Mouse (Mus musculus): ENCODE data around the gene Vmn1r35. TPM values are rescaled to one million over a fixed set of nuclear protein-coding genes. Genes with fewer than 3 reads are reported as not detected.
"Not testable (repeated sequence)": the region's sequence is repeated elsewhere in the genome, so short reads cannot be mapped to it uniquely, and the experiment has no call there.

Vmn1r35 gene
- not detected in 2 replicates for polyA plus RNA-seq (2014; fragmentation: Nextera tagmentation; extraction: Ambion mirVana)

DNA sequence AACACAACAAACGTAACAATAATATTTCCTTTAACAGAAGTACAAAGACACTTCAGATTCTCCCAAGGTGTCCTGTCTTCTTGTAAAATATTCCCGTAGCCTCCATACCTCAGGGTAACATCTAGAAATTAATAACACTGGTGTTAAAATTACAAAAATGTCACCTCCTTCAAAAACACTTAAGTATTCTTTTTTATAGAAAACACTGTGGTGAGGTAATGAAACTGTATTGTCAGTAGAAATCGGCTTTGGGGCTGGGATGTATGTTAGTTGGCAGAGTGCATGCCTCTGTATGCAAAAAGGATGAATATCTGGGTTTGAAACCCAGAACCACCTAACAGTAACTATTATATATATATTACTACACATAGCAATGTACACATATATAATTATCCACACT is at the start of gene Vmn1r35:
Vmn1r35 (minus strand) TSS at position 101 of the 400 bp plus-strand sequence.
- no peak within 1 kb of the TSS for H3K4me3 ChIP-seq (ENCODE audit: low read depth, low read length)
- 68% methylated on average over 3 of the region's 3 CpGs for WGBS
- no peak within 1 kb of the TSS for H3K4me2 ChIP-seq (ENCODE audit: low read depth, low read length)
- H3K9me3 ChIP-seq (ENCODE audit: control insufficient read depth, low read length) = no peaks in the 10 kb centered on the region
- H3K27me3 ChIP-seq (replicated peaks; ENCODE audit: control insufficient read depth, insufficient read depth, low read length) = no peaks in the 10 kb centered on the region
- no peaks in the 10 kb centered on the region for H3K36me3 ChIP-seq (ENCODE audit: control insufficient read depth, insufficient read depth, low read length)
- H3K4me1 ChIP-seq (ENCODE audit: control insufficient read depth, insufficient read depth, low read length) = no peaks in the 10 kb centered on the region
- H3K9ac ChIP-seq (ENCODE audit: low read depth, low read length) = no peak within 1 kb of the TSS
- no peak for DNase-seq (ENCODE audit: low spot score)
- ATAC-seq (ENCODE audit: low read depth) = no peak
- H3K27ac ChIP-seq (replicated peaks; ENCODE audit: low read depth, low read length) = no peak within 1 kb of the TSS

DNA sequence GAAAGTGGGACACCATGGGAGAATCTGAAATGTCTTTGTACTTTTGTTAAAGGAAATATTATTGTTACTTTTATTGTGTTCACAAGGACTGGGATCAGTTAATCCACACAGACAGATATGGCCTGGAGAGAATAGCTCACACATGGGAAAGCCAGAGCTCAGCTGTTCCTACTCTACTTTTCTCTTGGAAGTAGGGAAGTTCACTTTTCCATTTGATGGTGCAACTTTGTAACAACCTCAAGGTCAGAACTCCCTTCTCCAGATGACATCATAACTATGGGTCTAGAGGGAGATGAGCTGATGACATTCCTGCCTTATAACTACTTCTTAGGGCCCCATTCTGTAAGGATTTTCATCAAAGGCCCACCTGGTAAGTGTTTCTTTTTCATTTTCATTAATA is 43.4 kb upstream of the Vmn1r35 start, which contains the start of gene Vmn1r37:
Vmn1r37 (plus strand) TSS at position 301 of the 400 bp plus-strand sequence.
- H3K4me1 ChIP-seq (ENCODE audit: control insufficient read depth, insufficient read depth, low read length); H3K4me3 ChIP-seq (ENCODE audit: low read depth, low read length); H3K27ac ChIP-seq (replicated peaks; ENCODE audit: low read depth, low read length); H3K27me3 ChIP-seq (replicated peaks; ENCODE audit: control insufficient read depth, insufficient read depth, low read length); H3K9me3 ChIP-seq (ENCODE audit: control insufficient read depth, low read length); H3K36me3 ChIP-seq (ENCODE audit: control insufficient read depth, insufficient read depth, low read length); H3K9ac ChIP-seq (ENCODE audit: low read depth, low read length); ATAC-seq (ENCODE audit: low read depth); H3K4me2 ChIP-seq (ENCODE audit: low read depth, low read length); DNase-seq (ENCODE audit: low spot score): not testable (repeated sequence)

DNA sequence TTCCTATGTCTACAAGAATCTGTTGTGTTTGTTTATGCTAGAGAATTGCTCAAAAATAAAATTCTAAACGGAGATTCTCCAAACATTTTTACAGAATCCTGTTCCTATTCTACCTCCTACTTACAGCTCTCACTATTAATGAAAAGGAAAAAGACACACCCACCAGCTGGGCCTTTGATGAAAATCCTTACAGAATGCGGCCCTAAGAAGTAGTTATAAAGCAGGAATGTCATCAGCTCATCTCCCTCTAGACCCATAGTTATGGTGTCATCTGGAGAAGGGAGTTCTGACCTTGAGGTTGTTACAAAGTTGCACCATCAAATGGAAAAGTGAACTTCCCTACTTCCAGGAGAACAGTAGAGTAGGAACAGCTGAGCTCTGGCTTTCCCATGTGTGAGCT is 33.4 kb upstream of the Vmn1r35 start, which contains the start of gene Vmn1r36:
Vmn1r36 (minus strand) TSS at position 101 of the 400 bp plus-strand sequence.
- ATAC-seq (ENCODE audit: low read depth); DNase-seq (ENCODE audit: low spot score); H3K36me3 ChIP-seq (ENCODE audit: control insufficient read depth, insufficient read depth, low read length); H3K27ac ChIP-seq (replicated peaks; ENCODE audit: low read depth, low read length); H3K27me3 ChIP-seq (replicated peaks; ENCODE audit: control insufficient read depth, insufficient read depth, low read length); H3K9me3 ChIP-seq (ENCODE audit: control insufficient read depth, low read length); H3K4me2 ChIP-seq (ENCODE audit: low read depth, low read length); H3K4me3 ChIP-seq (ENCODE audit: low read depth, low read length); H3K4me1 ChIP-seq (ENCODE audit: control insufficient read depth, insufficient read depth, low read length); H3K9ac ChIP-seq (ENCODE audit: low read depth, low read length): not testable (repeated sequence)
- WGBS = 53% methylated on average over 2 of the region's 2 CpGs

DNA sequence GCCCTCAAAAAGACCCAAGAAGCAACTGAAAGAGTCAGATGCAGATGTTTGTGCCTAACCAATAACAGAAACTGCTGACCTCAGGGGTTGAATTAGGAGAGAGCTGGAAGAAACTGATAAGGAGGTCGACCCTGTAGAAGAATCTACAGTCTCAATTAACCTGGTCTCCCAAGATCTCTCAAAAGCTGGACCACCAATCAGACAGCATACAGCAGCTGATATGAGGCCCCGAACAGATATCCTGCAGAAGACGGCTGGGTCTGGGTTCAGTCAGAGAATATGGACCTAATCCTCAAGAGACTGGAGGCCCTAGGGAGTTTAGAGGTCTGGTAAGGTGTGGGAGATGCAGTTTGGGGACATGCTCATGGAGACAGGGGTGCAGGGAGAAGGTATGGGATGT is 28.1 kb upstream of the Vmn1r35 start:
- Histone ChIP-seq H3K27ac (replicated peaks; ENCODE audit: low read depth, low read length) (no peak overlapping the region), H3K4me2 (ENCODE audit: low read depth, low read length) (no peak overlapping the region), H3K9ac (ENCODE audit: low read depth, low read length) (no peak overlapping the region), H3K4me1 (ENCODE audit: control insufficient read depth, insufficient read depth, low read length) (no peaks in the 10 kb centered on the region), H3K36me3 (ENCODE audit: control insufficient read depth, insufficient read depth, low read length) (no peaks in the 10 kb centered on the region), H3K9me3 (ENCODE audit: control insufficient read depth, low read length) (no peaks in the 10 kb centered on the region), H3K4me3 (ENCODE audit: low read depth, low read length) (no peak overlapping the region), H3K27me3 (replicated peaks; ENCODE audit: control insufficient read depth, insufficient read depth, low read length) (no peaks in the 10 kb centered on the region)
- 94% methylated on average over 3 of the region's 3 CpGs for WGBS
- no peak for DNase-seq (ENCODE audit: low spot score)
- ATAC-seq (ENCODE audit: low read depth) = no peak

DNA sequence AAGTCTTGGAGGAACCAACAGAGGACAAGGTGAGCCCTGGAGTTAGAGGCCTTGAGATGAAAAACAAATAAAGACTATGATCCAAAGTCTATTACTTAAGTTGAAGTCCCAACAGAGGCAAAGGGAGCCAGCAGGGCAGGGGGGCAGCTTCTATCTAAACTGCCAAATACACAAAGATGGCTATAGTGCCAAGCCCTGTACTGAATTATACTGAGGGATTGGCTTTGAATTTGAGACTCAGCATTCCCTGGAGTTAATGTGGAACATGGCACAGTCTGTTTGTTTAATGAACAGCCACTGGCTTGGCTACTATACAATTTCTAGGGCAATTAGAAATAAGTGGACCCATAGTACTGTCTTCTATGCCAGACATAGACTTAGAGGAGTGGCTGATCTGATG is 23.2 kb upstream of the Vmn1r35 start:
- H3K9ac ChIP-seq (ENCODE audit: low read depth, low read length) = no peak overlapping the region
- H3K27ac ChIP-seq (replicated peaks; ENCODE audit: low read depth, low read length) = no peak overlapping the region
- H3K4me1 ChIP-seq (ENCODE audit: control insufficient read depth, insufficient read depth, low read length) = no peaks in the 10 kb centered on the region
- H3K27me3 ChIP-seq (replicated peaks; ENCODE audit: control insufficient read depth, insufficient read depth, low read length) = no peaks in the 10 kb centered on the region
- no peak overlapping the region for H3K4me3 ChIP-seq (ENCODE audit: low read depth, low read length)
- no peaks in the 10 kb centered on the region for H3K36me3 ChIP-seq (ENCODE audit: control insufficient read depth, insufficient read depth, low read length)
- DNase-seq (ENCODE audit: low spot score) (no peak), ATAC-seq (ENCODE audit: low read depth) (no peak)
- H3K9me3 ChIP-seq (ENCODE audit: control insufficient read depth, low read length) = no peaks in the 10 kb centered on the region
- no peak overlapping the region for H3K4me2 ChIP-seq (ENCODE audit: low read depth, low read length)

DNA sequence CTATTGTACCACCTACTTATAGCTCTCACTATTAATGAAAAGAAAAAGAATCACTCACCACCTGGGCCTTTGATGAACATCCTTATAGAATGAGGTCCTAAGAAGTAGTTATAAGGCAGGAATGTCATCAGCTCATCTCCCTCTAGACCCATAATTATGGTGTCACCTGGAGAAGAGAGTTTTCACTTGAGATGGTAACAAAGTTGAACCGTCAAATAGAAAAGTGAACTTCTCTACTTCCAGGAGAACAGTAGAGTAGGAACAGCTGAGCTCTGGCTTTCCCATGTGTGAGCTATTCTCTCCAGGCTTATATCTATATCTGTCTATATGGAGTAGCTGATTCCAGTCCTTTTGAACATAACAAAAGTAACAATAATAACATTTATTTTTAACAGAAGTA is 41.9 kb downstream of the Vmn1r35 start, which contains the start of gene Vmn1r34:
Vmn1r34 (minus strand) TSS at position 101 of the 400 bp plus-strand sequence.
- ATAC-seq (ENCODE audit: low read depth) = no peak
- no peak within 1 kb of the TSS for H3K27ac ChIP-seq (replicated peaks; ENCODE audit: low read depth, low read length)
- no peak for DNase-seq (ENCODE audit: low spot score)
- no peaks in the 10 kb centered on the region for H3K9me3 ChIP-seq (ENCODE audit: control insufficient read depth, low read length)
- H3K4me1 ChIP-seq (ENCODE audit: control insufficient read depth, insufficient read depth, low read length) = no peaks in the 10 kb centered on the region
- no peak within 1 kb of the TSS for H3K4me2 ChIP-seq (ENCODE audit: low read depth, low read length)
- 79% methylated on average over 1 of the region's 1 CpGs for WGBS
- no peaks in the 10 kb centered on the region for H3K27me3 ChIP-seq (replicated peaks; ENCODE audit: control insufficient read depth, insufficient read depth, low read length)
- no peak within 1 kb of the TSS for H3K4me3 ChIP-seq (ENCODE audit: low read depth, low read length)
- no peaks in the 10 kb centered on the region for H3K36me3 ChIP-seq (ENCODE audit: control insufficient read depth, insufficient read depth, low read length)
- H3K9ac ChIP-seq (ENCODE audit: low read depth, low read length) = no peak within 1 kb of the TSS

Other genes starting within 250 kb of the Vmn1r35 start
- gene Mad2l1, start 150.5 kb downstream of the Vmn1r35 start, polyA plus RNA-seq (2014; fragmentation: Nextera tagmentation; extraction: Ambion mirVana) = 69.6 and 76.1 TPM in 2 replicates
- 0.10 TPM in 1 of 2 replicates, not detected in the other for gene Vmn1r32, start 125.8 kb downstream of the Vmn1r35 start, polyA plus RNA-seq (2014; fragmentation: Nextera tagmentation; extraction: Ambion mirVana)
- gene Vmn1r33, start 67.6 kb downstream of the Vmn1r35 start, polyA plus RNA-seq (2014; fragmentation: Nextera tagmentation; extraction: Ambion mirVana) = 0.17 TPM in 1 of 2 replicates, not detected in the other
- not detected in 2 replicates for gene Vmn1r34, start 42.0 kb downstream of the Vmn1r35 start, polyA plus RNA-seq (2014; fragmentation: Nextera tagmentation; extraction: Ambion mirVana)
- not detected in 2 replicates for gene Vmn1r36, start 33.3 kb upstream of the Vmn1r35 start, polyA plus RNA-seq (2014; fragmentation: Nextera tagmentation; extraction: Ambion mirVana)
- gene Vmn1r37, start 43.5 kb upstream of the Vmn1r35 start, polyA plus RNA-seq (2014; fragmentation: Nextera tagmentation; extraction: Ambion mirVana) = not detected in 2 replicates
- not detected in 2 replicates for gene Vmn1r38, start 96.7 kb upstream of the Vmn1r35 start, polyA plus RNA-seq (2014; fragmentation: Nextera tagmentation; extraction: Ambion mirVana)
- not detected in 2 replicates for gene Vmn1r39, start 124.7 kb upstream of the Vmn1r35 start, polyA plus RNA-seq (2014; fragmentation: Nextera tagmentation; extraction: Ambion mirVana)
- 91.8 and 99.9 TPM in 2 replicates for gene Gng12, start 210.5 kb upstream of the Vmn1r35 start, polyA plus RNA-seq (2014; fragmentation: Nextera tagmentation; extraction: Ambion mirVana)

Data from embryonic facial prominence, embryonic 14.5 days (tissue).